Mouse (Mus musculus): ENCODE data around the gene Jpt1. TPM values are rescaled to one million over a fixed set of nuclear protein-coding genes. Genes with fewer than 3 reads are reported as not detected.
A peak's percentile ranks its signal among the peaks of the same experiment; 100 is the strongest.
"Not testable (repeated sequence)": the region's sequence is repeated elsewhere in the genome, so short reads cannot be mapped to it uniquely, and the experiment has no call there.

Gene Jpt1
- polyA plus RNA-seq, 1 experiment = 1,229 TPM

- peak; percentile 68 for DNase-seq (ENCODE audit: low read depth)
Measured at GRCm38 (mm10) chr11:115485155-115485554, 29.0 kb downstream of the Jpt1 start.

GRCm38 (mm10) chr11:115483726-115484125 is 30.5 kb downstream of the Jpt1 start:
- DNase-seq (ENCODE audit: low read depth) = peak; percentile 85
- TF ChIP-seq CTCF (IDR thresholded peaks at IDR 0.05; ENCODE audit: borderline replicate concordance, extremely low read depth, insufficient read depth, insufficient read length) (peak; percentile 88), POLR2A (IDR thresholded peaks at IDR 0.05; ENCODE audit: borderline replicate concordance, extremely low read depth, insufficient read depth, insufficient read length, poor library complexity, severe bottlenecking) (no peak)

More at GRCm38 (mm10) chr11:115485155-115485554, 29.0 kb downstream of the Jpt1 start:
- no peak for TF ChIP-seq POLR2A (IDR thresholded peaks at IDR 0.05; ENCODE audit: borderline replicate concordance, extremely low read depth, insufficient read depth, insufficient read length, poor library complexity, severe bottlenecking)
- no peak for TF ChIP-seq CTCF (IDR thresholded peaks at IDR 0.05; ENCODE audit: borderline replicate concordance, extremely low read depth, insufficient read depth, insufficient read length)

DNA sequence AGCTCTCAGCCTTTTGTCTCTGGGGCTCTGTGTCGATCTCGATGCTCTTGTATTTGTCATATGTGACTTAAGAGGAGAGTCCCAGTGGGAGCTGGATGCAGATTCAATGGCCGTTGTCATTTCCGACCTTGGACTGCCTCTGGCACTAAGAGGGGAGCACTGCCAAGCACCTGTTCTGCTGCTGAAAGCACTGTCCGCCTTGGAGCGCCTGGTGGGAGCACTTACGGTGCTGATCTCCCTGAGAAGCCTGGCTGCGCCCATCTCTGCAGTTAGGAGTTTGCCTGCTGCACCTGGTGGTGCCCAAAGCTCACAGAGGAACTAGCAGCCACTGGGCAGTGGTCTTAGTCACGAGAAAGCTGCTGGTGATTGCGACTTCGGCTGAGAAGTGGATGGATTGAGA is 30.9 kb downstream of the Jpt1 start:
- no peak for DNase-seq (ENCODE audit: low read depth)
- no peak for TF ChIP-seq CTCF (IDR thresholded peaks at IDR 0.05; ENCODE audit: borderline replicate concordance, extremely low read depth, insufficient read depth, insufficient read length)
- TF ChIP-seq POLR2A (IDR thresholded peaks at IDR 0.05; ENCODE audit: borderline replicate concordance, extremely low read depth, insufficient read depth, insufficient read length, poor library complexity, severe bottlenecking) = no peak

GRCm38 (mm10) chr11:115481553-115482259 is 32.5 kb downstream of the Jpt1 start:
- no peak for DNase-seq (ENCODE audit: low read depth)
- TF ChIP-seq CTCF (IDR thresholded peaks at IDR 0.05; ENCODE audit: borderline replicate concordance, extremely low read depth, insufficient read depth, insufficient read length) (no peak), POLR2A (IDR thresholded peaks at IDR 0.05; ENCODE audit: borderline replicate concordance, extremely low read depth, insufficient read depth, insufficient read length, poor library complexity, severe bottlenecking) (no peak)

DNA sequence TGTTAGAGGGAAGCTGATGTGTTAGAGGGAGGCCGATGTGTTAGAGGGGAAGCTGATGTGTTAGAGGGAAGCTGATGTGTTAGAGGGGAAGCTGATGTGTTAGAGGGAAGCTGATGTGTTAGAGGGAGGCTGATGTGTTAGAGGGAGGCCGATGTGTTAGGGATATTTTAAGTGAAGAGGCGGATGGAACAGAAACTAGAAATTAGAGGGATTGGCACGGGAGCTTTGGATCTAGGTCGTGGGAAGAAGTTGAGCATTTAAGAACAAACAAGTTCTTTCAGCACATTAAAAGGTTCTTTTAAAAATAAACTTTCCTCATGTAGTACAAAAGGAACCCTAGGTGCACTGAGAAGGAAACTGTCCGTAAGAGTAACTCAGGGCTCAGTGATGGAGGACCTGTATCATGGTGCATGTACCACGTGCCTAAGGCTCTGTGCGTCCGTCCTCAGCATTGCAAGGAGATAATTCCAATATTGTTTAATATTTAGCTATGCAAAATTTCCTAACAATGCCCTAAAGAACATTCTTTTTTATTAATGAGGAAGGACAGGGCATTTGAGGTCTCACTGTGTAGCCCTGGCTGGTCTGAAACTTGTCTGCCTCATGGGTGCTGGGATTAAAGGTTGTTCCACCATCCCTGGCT is 35.8 kb downstream of the Jpt1 start:
- TF ChIP-seq CTCF (IDR thresholded peaks at IDR 0.05; ENCODE audit: borderline replicate concordance, extremely low read depth, insufficient read depth, insufficient read length) (no peak), POLR2A (IDR thresholded peaks at IDR 0.05; ENCODE audit: borderline replicate concordance, extremely low read depth, insufficient read depth, insufficient read length, poor library complexity, severe bottlenecking) (no peak)
- no peak for DNase-seq (ENCODE audit: low read depth)

GRCm38 (mm10) chr11:115477388-115477787 is 36.8 kb downstream of the Jpt1 start:
- DNase-seq (ENCODE audit: low read depth) = not testable (repeated sequence)

DNA sequence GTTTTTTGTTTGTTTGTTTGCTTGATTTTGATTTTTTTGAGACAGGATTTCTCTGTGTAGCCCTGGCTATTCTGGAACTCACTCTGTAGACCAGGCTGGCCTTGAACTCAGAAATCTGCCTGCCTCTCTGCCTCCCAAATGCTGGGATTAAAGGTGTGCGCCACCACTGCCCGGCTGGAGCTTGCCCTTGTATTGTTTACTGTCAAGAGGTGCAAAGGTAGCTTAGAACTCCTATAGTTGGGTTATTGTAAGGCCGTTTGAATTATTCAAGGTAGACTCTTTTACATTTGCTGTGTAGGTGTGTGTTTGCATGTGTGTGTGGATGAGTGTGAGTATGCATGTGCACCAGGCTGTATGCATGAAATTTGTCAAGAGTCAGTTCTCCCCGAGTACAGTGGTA is 37.6 kb downstream of the Jpt1 start:
- DNase-seq (ENCODE audit: low read depth) = not testable (repeated sequence)

GRCm38 (mm10) chr11:115475758-115476237 is 38.4 kb downstream of the Jpt1 start:
- no peak for TF ChIP-seq POLR2A (IDR thresholded peaks at IDR 0.05; ENCODE audit: borderline replicate concordance, extremely low read depth, insufficient read depth, insufficient read length, poor library complexity, severe bottlenecking)
- TF ChIP-seq CTCF (IDR thresholded peaks at IDR 0.05; ENCODE audit: borderline replicate concordance, extremely low read depth, insufficient read depth, insufficient read length) = no peak
- no peak for DNase-seq (ENCODE audit: low read depth)

DNA sequence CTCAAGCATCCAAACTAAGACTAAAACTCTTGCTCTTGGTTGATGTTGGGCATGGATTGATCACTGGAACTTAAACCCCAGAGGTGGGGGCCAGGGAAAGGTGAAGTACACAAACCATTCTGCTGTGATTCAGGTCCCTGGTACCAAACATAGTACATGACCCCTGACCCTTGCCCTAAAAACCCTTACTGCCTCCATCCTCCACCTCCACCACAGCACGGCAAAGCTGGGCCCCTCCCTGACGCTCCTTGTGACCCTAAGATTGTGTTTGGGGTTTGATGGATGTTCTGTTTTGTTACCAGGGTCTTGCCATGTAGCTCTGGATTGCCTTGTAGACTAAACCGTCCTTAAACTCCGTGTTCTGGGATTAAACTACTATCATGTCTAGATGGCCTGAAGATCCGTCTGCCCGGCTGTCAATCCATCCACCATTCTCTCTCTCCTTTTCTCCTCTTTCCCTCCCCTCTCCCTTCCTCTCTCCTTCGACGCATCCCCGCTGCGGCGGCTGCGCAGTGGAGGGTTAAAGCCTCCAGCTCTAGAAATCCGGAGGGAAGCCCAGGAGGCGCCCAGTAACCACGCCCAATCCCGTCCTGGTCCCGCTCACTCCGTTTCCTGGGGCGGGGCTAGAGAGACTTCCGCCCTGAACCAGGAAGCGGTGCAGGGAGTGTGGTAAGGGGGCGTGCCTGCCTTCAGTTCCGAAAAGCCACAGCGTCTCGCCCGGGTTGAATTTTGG is 39.0 kb downstream of the Jpt1 start, which contains the start of gene Armc7:
TSS of gene Armc7 (plus strand) at position 643 of the 733 bp plus-strand sequence.
- DNase-seq (ENCODE audit: low read depth) = peak; percentile 98
- no peak for TF ChIP-seq CTCF (IDR thresholded peaks at IDR 0.05; ENCODE audit: borderline replicate concordance, extremely low read depth, insufficient read depth, insufficient read length)
- peak; percentile 34; the same call in 1 of the 2 replicates for TF ChIP-seq POLR2A (IDR thresholded peaks at IDR 0.05; ENCODE audit: borderline replicate concordance, extremely low read depth, insufficient read depth, insufficient read length, poor library complexity, severe bottlenecking)

DNA sequence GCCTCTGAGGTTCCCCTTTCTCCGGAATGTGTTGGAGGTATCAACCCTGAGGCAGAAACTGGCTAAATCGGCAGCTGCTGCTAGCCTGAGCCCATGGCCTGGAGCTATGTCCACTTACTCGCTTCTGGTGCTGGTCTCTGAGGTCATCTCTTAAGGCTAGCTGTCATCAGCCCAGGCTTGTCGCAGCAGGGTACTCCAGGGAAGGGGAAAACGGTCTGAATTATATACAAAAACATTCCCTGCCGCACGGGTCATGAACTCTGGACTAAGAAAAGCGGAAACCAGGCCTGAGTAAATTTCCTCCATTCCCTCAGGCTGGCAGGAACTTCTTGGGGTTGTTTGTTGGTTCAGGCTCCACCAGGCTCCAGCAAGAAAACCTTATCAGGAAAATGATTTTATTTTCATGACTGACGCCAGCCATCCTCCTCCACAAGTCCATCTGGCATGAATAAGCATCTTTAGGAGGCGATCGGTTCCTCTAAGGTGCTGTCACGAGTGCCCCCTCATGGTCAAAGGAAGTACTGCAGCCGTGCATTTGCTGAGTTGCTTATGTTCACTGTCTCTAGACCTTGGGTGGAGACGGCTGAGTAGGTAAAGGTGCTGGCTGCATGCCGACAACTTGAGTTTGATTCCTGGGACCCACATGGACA is 40.4 kb downstream of the Jpt1 start:
- TF ChIP-seq CTCF (IDR thresholded peaks at IDR 0.05; ENCODE audit: borderline replicate concordance, extremely low read depth, insufficient read depth, insufficient read length) (peak; percentile 97), POLR2A (IDR thresholded peaks at IDR 0.05; ENCODE audit: borderline replicate concordance, extremely low read depth, insufficient read depth, insufficient read length, poor library complexity, severe bottlenecking) (no peak)

GRCm38 (mm10) chr11:115472183-115472582 is 42.0 kb downstream of the Jpt1 start:
- TF ChIP-seq POLR2A (IDR thresholded peaks at IDR 0.05; ENCODE audit: borderline replicate concordance, extremely low read depth, insufficient read depth, insufficient read length, poor library complexity, severe bottlenecking) = no peak
- no peak for DNase-seq (ENCODE audit: low read depth)

More for the DNA sequence above, 40.4 kb downstream of the Jpt1 start:
- peak; percentile 96 for DNase-seq (ENCODE audit: low read depth)

Measured in brain, embryonic 14.5 days (tissue).